Mouse (Mus musculus): ENCODE data around the gene Tlk2. TPM values are rescaled to one million over a fixed set of nuclear protein-coding genes. Genes with fewer than 3 reads are reported as not detected.

Gene Tlk2
- total RNA-seq, 2 experiments from 2014 or later: 43.8 to 53.5 TPM

GRCm38 (mm10) chr11:105315296-105315695 lies 136.7 kb downstream of the Tlk2 start:
- peak; percentile 32 for DNase-seq

DNA sequence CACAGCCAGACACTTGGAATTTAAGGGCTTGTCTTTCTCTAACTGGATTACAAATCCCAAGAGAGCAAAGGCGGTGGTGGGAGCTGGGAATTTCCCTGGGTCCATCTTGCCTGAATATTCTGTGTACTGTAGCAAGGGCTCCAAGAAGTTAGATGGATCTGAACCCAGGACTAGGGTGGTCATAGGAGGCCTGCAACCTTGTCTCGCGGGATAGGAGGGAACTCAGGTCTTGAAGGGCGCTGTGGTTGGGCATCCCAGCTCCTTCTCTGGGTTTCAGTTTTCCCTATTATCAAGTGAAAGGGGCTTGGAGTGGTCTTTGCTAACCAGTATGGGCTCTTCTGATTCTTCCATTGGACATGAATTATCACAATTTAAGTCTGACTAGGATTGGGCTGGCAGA lies 137.5 kb downstream of the Tlk2 start:
- no peak for DNase-seq

DNA sequence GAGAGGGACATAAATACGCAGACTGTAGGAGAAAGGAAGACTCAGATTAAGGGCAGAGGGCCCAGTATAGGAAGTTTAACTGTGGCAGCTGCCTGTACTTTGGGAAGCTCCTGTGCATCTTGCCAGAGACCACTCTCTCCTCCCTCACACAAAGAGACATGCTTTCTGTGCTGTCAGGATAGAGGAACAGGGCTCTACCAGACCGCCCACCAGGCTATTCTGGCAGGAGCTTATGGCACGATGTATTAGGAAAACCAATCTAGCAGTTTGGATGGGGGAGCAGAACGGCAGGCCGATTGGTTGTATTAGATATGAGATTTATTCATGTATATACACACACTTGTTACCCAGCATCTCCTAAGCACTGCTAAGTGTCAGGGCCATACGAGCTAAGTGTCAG lies 139.2 kb downstream of the Tlk2 start:
- no peak for DNase-seq

DNA sequence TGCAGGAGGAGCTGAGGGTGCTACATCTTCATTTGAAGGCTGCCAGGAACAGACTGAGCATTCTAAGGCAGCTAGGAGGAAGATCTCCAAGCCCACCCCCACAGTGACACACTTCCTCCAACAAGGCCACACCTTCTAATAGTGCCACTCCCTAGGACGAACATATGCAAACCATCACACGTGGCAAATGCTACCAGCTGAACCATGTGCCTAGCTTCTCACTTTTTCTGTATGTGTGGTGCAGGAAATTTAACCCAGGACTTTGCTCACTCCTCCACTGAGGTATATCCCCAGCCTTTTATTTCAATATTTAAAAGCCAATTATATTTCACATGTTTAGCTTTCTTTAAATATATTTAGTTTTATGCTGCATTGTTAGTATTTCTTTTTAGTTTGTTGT lies 142.5 kb downstream of the Tlk2 start:
- no peak for DNase-seq

GRCm38 (mm10) chr11:105323530-105323929 lies 144.9 kb downstream of the Tlk2 start:
- DNase-seq: no peak

DNA sequence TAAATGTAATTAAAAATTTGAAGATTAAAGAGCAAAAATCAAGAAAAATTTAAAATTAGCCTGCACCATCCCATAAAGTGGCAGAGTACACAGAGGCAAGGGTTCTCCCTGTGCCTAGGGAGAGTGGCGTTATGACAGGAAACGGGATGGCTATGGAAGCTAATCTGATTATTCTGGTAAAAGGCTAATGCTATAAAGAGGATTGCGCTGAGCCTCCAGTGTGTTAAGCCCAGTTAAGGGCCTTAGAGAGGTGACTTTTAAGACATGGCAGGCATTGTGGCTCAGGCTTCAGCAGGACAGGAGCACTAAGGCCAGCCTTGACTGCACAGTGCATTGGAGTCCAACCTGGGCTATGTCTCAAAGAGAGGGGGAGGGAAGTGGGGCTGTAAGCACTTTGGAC lies 148.5 kb downstream of the Tlk2 start:
- no peak for DNase-seq

DNA sequence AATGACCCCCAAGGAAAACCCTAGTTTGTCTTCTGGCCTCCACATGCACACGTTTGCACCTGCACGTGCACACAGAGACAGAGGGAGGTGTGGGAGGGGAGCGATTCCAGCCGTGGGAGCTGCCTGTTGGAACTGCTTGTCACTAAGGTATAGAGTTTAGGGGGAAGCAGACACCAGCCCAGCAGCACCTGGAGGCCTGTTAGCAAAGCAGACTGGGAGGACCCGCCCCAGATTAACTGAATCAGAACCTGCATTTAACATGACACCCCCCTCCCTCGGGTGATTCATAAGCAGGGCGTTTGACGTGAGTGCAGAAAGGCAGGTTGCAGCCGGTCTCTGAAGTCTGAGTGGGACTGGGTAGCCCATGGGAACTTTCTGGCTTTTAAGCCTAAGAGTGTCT lies 151.4 kb downstream of the Tlk2 start:
- no peak for DNase-seq

- DNase-seq: no peak
These were observed 152.5 kb downstream of the Tlk2 start for GRCm38 (mm10) chr11:105331129-105331528.

DNA sequence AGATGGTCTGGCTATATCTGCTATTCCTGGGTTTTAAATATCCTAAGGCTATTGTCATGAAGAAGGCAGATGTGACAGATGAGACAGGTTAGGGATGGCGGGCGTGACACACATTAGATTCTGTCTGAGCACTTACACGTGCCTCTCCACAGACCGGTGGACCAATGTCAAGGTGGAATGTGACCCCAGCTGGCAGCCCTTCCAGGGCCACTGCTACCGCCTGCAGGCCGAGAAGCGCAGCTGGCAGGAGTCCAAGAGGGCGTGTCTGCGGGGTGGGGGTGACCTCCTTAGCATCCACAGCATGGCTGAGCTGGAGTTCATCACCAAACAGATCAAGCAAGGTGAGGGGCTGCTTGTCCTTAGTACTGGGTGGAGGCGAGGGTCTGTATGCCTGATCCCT lies 153.1 kb downstream of the Tlk2 start:
- peak; percentile 83 for DNase-seq

GRCm38 (mm10) chr11:105332468-105332867 lies 153.9 kb downstream of the Tlk2 start:
- DNase-seq: peak; percentile 79

Other genes with a start within 250 kb of the Tlk2 start
- gene Efcab3, start 115.2 kb upstream of the Tlk2 start, total RNA-seq (2021): 1 to 10 TPM in 1 of 2 experiments, under 1 TPM in 1; 0.33 to 1.2 TPM
- gene Mettl2, start 52.4 kb upstream of the Tlk2 start, total RNA-seq (2021): 10 to 100 TPM; 22.6 to 25.6 TPM
- not detected for gene Gm10842, start 31.9 kb upstream of the Tlk2 start, total RNA-seq (2021)
- 10 to 100 TPM; 27.6 to 28.0 TPM for gene Mrc2, start 113.8 kb downstream of the Tlk2 start, total RNA-seq (2021)

Data from adrenal gland, postnatal 10 days (tissue).